Mouse (Mus musculus): ENCODE results near the gene Mt1.

- no peak for TF ChIP-seq CTCF (IDR thresholded peaks at IDR 0.05; ENCODE audit: insufficient read depth, low read depth, low read length)
- TF ChIP-seq POLR2A (IDR thresholded peaks at IDR 0.05; ENCODE audit: insufficient read depth, low read depth, low read length) = no peak
Observed at GRCm38 (mm10) chr8:94154537-94154936, 24.3 kb upstream of the Mt1 start.

All from olfactory bulb, adult 2 months (tissue).